Mouse (Mus musculus) E14TG2a.4 (cell line): ENCODE results near the gene Sh3glb1.
A peak's percentile ranks its signal among the peaks of the same experiment; 100 is the strongest.

Source experiments
- H3K27me3 ChIP-seq: 2 replicates; pipeline ENCODE4 v1.6.1; 2014; ENCODE audit warnings: low read length, control low read depth; ENCODE audit not compliant: insufficient read depth
- H3K36me3 ChIP-seq: 2 replicates; pipeline ENCODE4 v1.6.1; 2014; ENCODE audit warnings: low read length, control low read depth; ENCODE audit not compliant: insufficient read depth
- H3K4me1 ChIP-seq: replicated peaks from 2 replicates; pipeline ENCODE4 v1.6.1; 2014; ENCODE audit warnings: low read depth, low read length, control low read depth
- H3K4me3 ChIP-seq: replicated peaks from 2 replicates; pipeline ENCODE4 v1.5.1; 2014; ENCODE audit warnings: mild to moderate bottlenecking, low read length
- H3K9me3 ChIP-seq: 2 replicates; pipeline ENCODE4 v1.6.1; 2014; ENCODE audit warnings: low read length, control low read depth
- CTCF ChIP-seq: conservative IDR thresholded peaks from 2 replicates; pipeline ENCODE4 v1.5.1; 2014; ENCODE audit warnings: low read length
- NANOG ChIP-seq: IDR thresholded peaks from 2 replicates; pipeline ENCODE4 v1.6.1; 2014; ENCODE audit warnings: borderline replicate concordance, low read length, mixed read lengths
- POU5F1 ChIP-seq: IDR thresholded peaks from 2 replicates; pipeline ENCODE4 v1.6.1; 2014; ENCODE audit warnings: low read length, borderline replicate concordance

The Sh3glb1 gene

GRCm38 (mm10) chr3:144717121-144717520 is 3.0 kb downstream of the Sh3glb1 start:
- H3K36me3 ChIP-seq, result no peaks in the 10 kb centered on the region
- TF ChIP-seq CTCF (no peak), POU5F1 (no peak)
- H3K4me3 ChIP-seq, result no peak overlapping the region
- peaks cover 4% of the 10 kb centered on the region; the same call in 1 of the 2 replicates for H3K27me3 ChIP-seq
- H3K9me3 ChIP-seq, result no peaks in the 10 kb centered on the region
- H3K4me1 ChIP-seq, result peaks cover 18% of the 10 kb centered on the region

GRCm38 (mm10) chr3:144715901-144716300 is 4.2 kb downstream of the Sh3glb1 start:
- Histone ChIP-seq H3K27me3 (peaks cover 4% of the 10 kb centered on the region; the same call in 1 of the 2 replicates), H3K4me1 (peaks cover 17% of the 10 kb centered on the region), H3K4me3 (no peak overlapping the region), H3K36me3 (peaks cover 4% of the 10 kb centered on the region), H3K9me3 (no peaks in the 10 kb centered on the region)
- TF ChIP-seq CTCF, result no peak
- TF ChIP-seq NANOG, result peak; percentile 7; the same call in 1 of the 2 replicates
- TF ChIP-seq POU5F1, result no peak

- Histone ChIP-seq H3K27me3 (peaks cover 4% of the 10 kb centered on the region; the same call in 1 of the 2 replicates), H3K4me1 (peaks cover 12% of the 10 kb centered on the region), H3K9me3 (no peaks in the 10 kb centered on the region), H3K4me3 (no peak overlapping the region), H3K36me3 (peaks cover 7% of the 10 kb centered on the region)
- no peak for TF ChIP-seq POU5F1
- no peak for TF ChIP-seq NANOG
- no peak for TF ChIP-seq CTCF
Measured at GRCm38 (mm10) chr3:144715033-144715432, 5.1 kb downstream of the Sh3glb1 start.

GRCm38 (mm10) chr3:144714606-144715005 is 5.5 kb downstream of the Sh3glb1 start:
- H3K9me3 ChIP-seq, result no peaks in the 10 kb centered on the region
- peaks cover 12% of the 10 kb centered on the region for H3K4me1 ChIP-seq
- peaks cover 4% of the 10 kb centered on the region; the same call in 1 of the 2 replicates for H3K27me3 ChIP-seq
- H3K4me3 ChIP-seq, result no peak overlapping the region
- TF ChIP-seq POU5F1 (no peak), NANOG (no peak), CTCF (no peak)
- peaks cover 7% of the 10 kb centered on the region for H3K36me3 ChIP-seq

- Histone ChIP-seq H3K4me3 (no peak overlapping the region), H3K36me3 (peaks cover 9% of the 10 kb centered on the region), H3K27me3 (peaks cover 4% of the 10 kb centered on the region; the same call in 1 of the 2 replicates), H3K9me3 (no peaks in the 10 kb centered on the region), H3K4me1 (peaks cover 11% of the 10 kb centered on the region)
- TF ChIP-seq CTCF (no peak), POU5F1 (no peak), NANOG (no peak)
Measured at GRCm38 (mm10) chr3:144714126-144714525, 6.0 kb downstream of the Sh3glb1 start.

GRCm38 (mm10) chr3:144711607-144712206 is 8.4 kb downstream of the Sh3glb1 start:
- Histone ChIP-seq H3K27me3 (no peaks in the 10 kb centered on the region), H3K36me3 (peaks cover 21% of the 10 kb centered on the region), H3K9me3 (no peaks in the 10 kb centered on the region), H3K4me1 (peaks cover 3% of the 10 kb centered on the region; the same call in 1 of the 2 replicates), H3K4me3 (no peak overlapping the region)
- TF ChIP-seq CTCF (no peak), POU5F1 (no peak)

GRCm38 (mm10) chr3:144708612-144709011 is 11.5 kb downstream of the Sh3glb1 start:
- Histone ChIP-seq H3K4me3 (no peak overlapping the region), H3K27me3 (no peaks in the 10 kb centered on the region), H3K9me3 (no peaks in the 10 kb centered on the region), H3K36me3 (peaks cover 23% of the 10 kb centered on the region), H3K4me1 (no peaks in the 10 kb centered on the region)
- no peak for TF ChIP-seq CTCF
- TF ChIP-seq POU5F1, result no peak
- TF ChIP-seq NANOG, result no peak

GRCm38 (mm10) chr3:144703959-144704358 is 16.2 kb downstream of the Sh3glb1 start:
- Histone ChIP-seq H3K36me3 (peaks cover 18% of the 10 kb centered on the region), H3K4me3 (no peak overlapping the region), H3K9me3 (no peaks in the 10 kb centered on the region), H3K27me3 (no peaks in the 10 kb centered on the region), H3K4me1 (no peaks in the 10 kb centered on the region)
- no peak for TF ChIP-seq POU5F1
- no peak for TF ChIP-seq NANOG

- no peak for TF ChIP-seq CTCF
- no peak for TF ChIP-seq POU5F1
- TF ChIP-seq NANOG, result no peak
- H3K4me1 ChIP-seq, result 0 out of 2 replicates have a peak, but pooled peaks cover 3% of the 10 kb centered on the region
- no peak overlapping the region for H3K4me3 ChIP-seq
- H3K36me3 ChIP-seq, result peaks cover 28% of the 10 kb centered on the region
- no peaks in the 10 kb centered on the region for H3K9me3 ChIP-seq
- no peaks in the 10 kb centered on the region for H3K27me3 ChIP-seq
Measured at GRCm38 (mm10) chr3:144698790-144699433, 21.2 kb downstream of the Sh3glb1 start.
